Mouse (Mus musculus): ENCODE measurements around the gene Rps6kc1. TPM values are rescaled to one million over a fixed set of nuclear protein-coding genes. Genes with fewer than 3 reads are reported as not detected.

Gene Rps6kc1
- polyA plus RNA-seq, 1 experiment from 2014 or later = 20.1 TPM

DNA sequence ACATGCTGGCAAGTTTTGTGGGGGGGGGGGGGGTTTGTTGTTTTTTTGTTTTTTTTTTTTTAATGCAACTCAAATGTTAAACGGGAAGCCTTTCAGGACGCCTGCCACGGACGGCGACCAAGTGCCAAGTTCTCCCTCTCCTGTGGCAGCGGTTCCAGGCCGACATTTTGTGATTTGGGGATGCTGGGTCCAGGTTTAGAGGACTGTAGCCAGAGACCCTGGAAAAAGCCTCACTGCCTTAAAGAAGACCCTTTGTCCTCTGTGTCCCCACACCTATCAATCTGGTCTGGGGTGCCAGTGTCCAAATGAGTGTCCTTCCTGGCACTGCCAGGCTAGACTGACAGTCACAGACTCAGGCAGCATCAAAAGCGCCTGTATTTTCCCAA lies 246.1 kb downstream of the Rps6kc1 start:
- Histone ChIP-seq H3K4me1 (ENCODE audit: control insufficient read depth, insufficient read depth, low read length) (peaks cover 9% of the 10 kb centered on the region), H3K9me3 (ENCODE audit: control insufficient read depth, low read length) (no peaks in the 10 kb centered on the region), H3K4me2 (no peak overlapping the region), H3K9ac (ENCODE audit: low read length) (0 out of 2 replicates have a peak overlapping the region, but pooled peaks have one; percentile 9), H3K27ac (ENCODE audit: low read depth, low read length) (no peak overlapping the region), H3K4me3 (ENCODE audit: low read depth, low read length) (no peak overlapping the region), H3K36me3 (ENCODE audit: control insufficient read depth, insufficient read depth, low read length) (no peaks in the 10 kb centered on the region), H3K27me3 (ENCODE audit: control insufficient read depth, insufficient read depth, low read length) (no peaks in the 10 kb centered on the region)
- 90% methylated on average over 8 of the region's 8 CpGs for WGBS
- ATAC-seq (ENCODE audit: low FRiP score) = no peak
- no peak for DNase-seq (ENCODE audit: low spot score, missing footprints)

DNA sequence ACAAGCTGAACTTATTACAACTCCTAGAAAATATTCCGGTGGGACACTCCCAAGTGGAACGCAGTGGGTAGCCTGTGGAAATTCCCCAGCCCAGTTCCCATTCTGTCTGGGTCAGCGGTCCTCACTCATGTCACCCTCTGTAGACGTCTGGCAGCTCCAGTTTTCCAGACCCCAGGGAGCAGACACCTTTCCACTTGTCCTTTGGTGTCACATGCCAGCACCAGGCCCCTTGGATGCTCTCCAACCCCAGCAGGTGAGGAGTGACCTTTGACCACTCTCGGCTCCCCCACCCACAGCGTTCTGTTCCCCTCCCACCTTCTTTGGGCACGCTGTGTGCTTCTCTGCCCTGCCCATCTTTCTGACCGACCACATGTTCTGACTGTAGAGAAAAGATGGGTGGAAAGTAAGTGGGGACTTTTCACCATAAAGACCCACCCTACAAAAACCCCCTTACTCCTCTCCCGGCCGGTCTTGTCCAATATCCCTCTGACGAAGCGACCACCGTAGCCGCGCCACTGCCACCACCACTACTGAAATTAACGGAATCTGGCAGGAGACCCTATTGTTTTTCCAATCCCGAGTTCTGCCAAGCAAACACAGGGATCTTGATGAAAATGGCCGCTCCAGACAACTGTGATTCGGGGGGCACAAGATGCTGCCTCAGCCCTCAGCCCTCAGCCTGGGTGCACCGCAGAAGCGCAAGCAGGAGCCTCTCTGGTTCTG lies 246.6 kb downstream of the Rps6kc1 start:
- WGBS = 87% methylated on average over 21 of the region's 21 CpGs
- no peak overlapping the region for H3K9ac ChIP-seq (ENCODE audit: low read length)
- no peak overlapping the region for H3K4me3 ChIP-seq (ENCODE audit: low read depth, low read length)
- H3K4me1 ChIP-seq (ENCODE audit: control insufficient read depth, insufficient read depth, low read length) = peaks cover 9% of the 10 kb centered on the region
- DNase-seq (ENCODE audit: low spot score, missing footprints) = peak; percentile 82
- no peaks in the 10 kb centered on the region for H3K36me3 ChIP-seq (ENCODE audit: control insufficient read depth, insufficient read depth, low read length)
- no peak overlapping the region for H3K27ac ChIP-seq (ENCODE audit: low read depth, low read length)
- H3K4me2 ChIP-seq = no peak overlapping the region
- ATAC-seq (ENCODE audit: low FRiP score) = no peak
- no peaks in the 10 kb centered on the region for H3K27me3 ChIP-seq (ENCODE audit: control insufficient read depth, insufficient read depth, low read length)
- H3K9me3 ChIP-seq (ENCODE audit: control insufficient read depth, low read length) = no peaks in the 10 kb centered on the region

DNA sequence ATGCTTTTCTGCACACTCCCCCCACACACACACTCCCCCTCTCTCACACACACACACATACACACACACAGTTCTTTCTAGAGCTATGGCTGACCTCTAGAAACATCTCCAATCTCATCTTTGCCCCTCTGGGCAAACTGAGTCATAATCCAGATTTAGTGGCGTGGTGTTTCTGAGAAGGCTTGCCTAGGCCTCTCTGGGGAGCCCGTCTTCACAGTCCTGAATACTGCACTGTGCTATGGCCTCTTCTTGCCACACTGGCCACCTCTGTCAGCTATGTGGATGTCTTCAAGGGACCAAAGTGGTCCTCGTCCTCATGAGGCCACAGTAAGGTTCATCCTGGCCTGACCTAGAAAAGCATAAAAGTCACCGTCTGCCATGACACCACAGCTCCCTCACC lies 247.6 kb downstream of the Rps6kc1 start:
- WGBS = 88% methylated on average over 4 of the region's 4 CpGs
- Histone ChIP-seq H3K27me3 (ENCODE audit: control insufficient read depth, insufficient read depth, low read length) (no peaks in the 10 kb centered on the region), H3K4me2 (no peak overlapping the region), H3K27ac (ENCODE audit: low read depth, low read length) (no peak overlapping the region), H3K9ac (ENCODE audit: low read length) (no peak overlapping the region), H3K4me1 (ENCODE audit: control insufficient read depth, insufficient read depth, low read length) (peaks cover 9% of the 10 kb centered on the region), H3K36me3 (ENCODE audit: control insufficient read depth, insufficient read depth, low read length) (no peaks in the 10 kb centered on the region), H3K4me3 (ENCODE audit: low read depth, low read length) (no peak overlapping the region), H3K9me3 (ENCODE audit: control insufficient read depth, low read length) (no peaks in the 10 kb centered on the region)
- DNase-seq (ENCODE audit: low spot score, missing footprints) (peak; percentile 84), ATAC-seq (ENCODE audit: low FRiP score) (no peak)

DNA sequence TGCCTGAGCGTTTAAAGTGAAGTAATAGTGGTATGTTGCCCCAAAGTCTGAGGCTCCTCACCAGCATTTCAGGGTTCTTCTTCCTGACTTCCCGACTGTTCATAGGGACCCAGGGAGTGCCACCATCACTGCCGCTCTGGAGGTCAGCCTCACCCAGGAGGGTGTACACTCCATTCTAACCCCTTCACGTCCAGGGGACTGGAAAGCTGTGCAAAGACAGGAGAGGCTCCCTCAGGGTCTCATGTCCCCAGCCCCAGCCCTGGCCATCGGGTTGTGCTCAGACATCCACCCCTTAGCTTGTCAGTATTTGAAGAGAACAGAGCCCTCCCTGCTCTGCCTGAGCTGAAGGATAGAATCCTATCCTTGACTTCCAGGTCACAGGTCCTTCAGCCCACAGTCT lies 248.8 kb downstream of the Rps6kc1 start:
- H3K27ac ChIP-seq (ENCODE audit: low read depth, low read length) = no peak overlapping the region
- no peaks in the 10 kb centered on the region for H3K9me3 ChIP-seq (ENCODE audit: control insufficient read depth, low read length)
- no peaks in the 10 kb centered on the region for H3K27me3 ChIP-seq (ENCODE audit: control insufficient read depth, insufficient read depth, low read length)
- H3K36me3 ChIP-seq (ENCODE audit: control insufficient read depth, insufficient read depth, low read length) = no peaks in the 10 kb centered on the region
- no peak overlapping the region for H3K9ac ChIP-seq (ENCODE audit: low read length)
- H3K4me2 ChIP-seq = no peak overlapping the region
- no peak overlapping the region for H3K4me3 ChIP-seq (ENCODE audit: low read depth, low read length)
- ATAC-seq (ENCODE audit: low FRiP score) = no peak
- peaks cover 9% of the 10 kb centered on the region for H3K4me1 ChIP-seq (ENCODE audit: control insufficient read depth, insufficient read depth, low read length)
- WGBS = 82% methylated on average over 5 of the region's 5 CpGs
- peak; percentile 51 for DNase-seq (ENCODE audit: low spot score, missing footprints)

DNA sequence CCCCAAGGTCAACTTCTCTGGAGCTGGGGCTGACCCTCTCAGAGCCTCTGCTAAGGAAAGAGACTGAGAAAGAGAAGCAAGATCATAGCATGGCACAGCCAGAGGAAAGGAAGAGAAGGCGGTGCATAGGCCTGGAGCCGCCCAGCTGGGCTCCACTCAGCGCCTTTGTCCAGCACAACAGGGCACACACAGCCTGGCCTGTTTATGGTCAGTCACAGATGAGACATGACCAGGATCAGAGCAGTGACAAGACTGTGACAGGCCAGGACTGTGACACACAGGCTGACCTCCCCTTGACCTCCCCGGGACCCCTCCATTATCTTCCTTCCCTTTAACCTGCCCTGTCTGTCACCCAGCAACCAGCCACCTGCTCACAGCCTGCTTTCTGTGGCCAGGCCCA lies 249.8 kb downstream of the Rps6kc1 start:
- Histone ChIP-seq H3K36me3 (ENCODE audit: control insufficient read depth, insufficient read depth, low read length) (no peaks in the 10 kb centered on the region), H3K27ac (ENCODE audit: low read depth, low read length) (no peak overlapping the region), H3K4me1 (ENCODE audit: control insufficient read depth, insufficient read depth, low read length) (peaks cover 9% of the 10 kb centered on the region), H3K4me2 (no peak overlapping the region), H3K9me3 (ENCODE audit: control insufficient read depth, low read length) (no peaks in the 10 kb centered on the region), H3K4me3 (ENCODE audit: low read depth, low read length) (no peak overlapping the region), H3K9ac (ENCODE audit: low read length) (peak overlapping the region; percentile 27; the same call in 1 of the 2 replicates), H3K27me3 (ENCODE audit: control insufficient read depth, insufficient read depth, low read length) (no peaks in the 10 kb centered on the region)
- DNase-seq (ENCODE audit: low spot score, missing footprints) (peak; percentile 88), ATAC-seq (ENCODE audit: low FRiP score) (peak; percentile 42)
- WGBS = 39% methylated on average over 4 of the region's 4 CpGs

DNA sequence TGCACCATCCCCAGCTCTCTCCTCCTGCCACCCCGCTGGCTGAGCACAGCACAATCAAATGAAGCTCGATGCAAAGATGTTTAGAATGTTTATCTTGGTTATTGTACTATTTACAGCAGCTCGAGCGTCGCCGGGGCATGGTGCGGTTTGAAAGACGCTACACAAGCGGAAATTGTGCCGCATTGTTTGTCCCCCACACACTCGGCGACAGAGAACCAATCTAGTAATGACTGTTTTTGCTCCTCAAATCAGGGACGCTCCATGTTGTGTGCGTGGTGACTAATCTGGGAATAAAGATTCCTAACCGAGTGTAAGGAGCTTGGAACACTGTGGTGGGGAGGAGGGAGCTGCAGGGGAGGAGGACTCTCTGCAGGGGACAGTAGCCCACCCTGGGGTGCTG lies 250.3 kb downstream of the Rps6kc1 start:
- H3K9ac ChIP-seq (ENCODE audit: low read length) = peak overlapping the region; percentile 27; the same call in 1 of the 2 replicates
- DNase-seq (ENCODE audit: low spot score, missing footprints) = no peak
- no peak overlapping the region for H3K4me2 ChIP-seq
- no peak overlapping the region for H3K27ac ChIP-seq (ENCODE audit: low read depth, low read length)
- no peak; the same call in 1 of the 2 replicates for ATAC-seq (ENCODE audit: low FRiP score)
- H3K36me3 ChIP-seq (ENCODE audit: control insufficient read depth, insufficient read depth, low read length) = no peaks in the 10 kb centered on the region
- no peak overlapping the region for H3K4me3 ChIP-seq (ENCODE audit: low read depth, low read length)
- WGBS = 63% methylated on average over 15 of the region's 15 CpGs
- no peaks in the 10 kb centered on the region for H3K27me3 ChIP-seq (ENCODE audit: control insufficient read depth, insufficient read depth, low read length)
- peaks cover 12% of the 10 kb centered on the region for H3K4me1 ChIP-seq (ENCODE audit: control insufficient read depth, insufficient read depth, low read length)
- H3K9me3 ChIP-seq (ENCODE audit: control insufficient read depth, low read length) = no peaks in the 10 kb centered on the region

DNA sequence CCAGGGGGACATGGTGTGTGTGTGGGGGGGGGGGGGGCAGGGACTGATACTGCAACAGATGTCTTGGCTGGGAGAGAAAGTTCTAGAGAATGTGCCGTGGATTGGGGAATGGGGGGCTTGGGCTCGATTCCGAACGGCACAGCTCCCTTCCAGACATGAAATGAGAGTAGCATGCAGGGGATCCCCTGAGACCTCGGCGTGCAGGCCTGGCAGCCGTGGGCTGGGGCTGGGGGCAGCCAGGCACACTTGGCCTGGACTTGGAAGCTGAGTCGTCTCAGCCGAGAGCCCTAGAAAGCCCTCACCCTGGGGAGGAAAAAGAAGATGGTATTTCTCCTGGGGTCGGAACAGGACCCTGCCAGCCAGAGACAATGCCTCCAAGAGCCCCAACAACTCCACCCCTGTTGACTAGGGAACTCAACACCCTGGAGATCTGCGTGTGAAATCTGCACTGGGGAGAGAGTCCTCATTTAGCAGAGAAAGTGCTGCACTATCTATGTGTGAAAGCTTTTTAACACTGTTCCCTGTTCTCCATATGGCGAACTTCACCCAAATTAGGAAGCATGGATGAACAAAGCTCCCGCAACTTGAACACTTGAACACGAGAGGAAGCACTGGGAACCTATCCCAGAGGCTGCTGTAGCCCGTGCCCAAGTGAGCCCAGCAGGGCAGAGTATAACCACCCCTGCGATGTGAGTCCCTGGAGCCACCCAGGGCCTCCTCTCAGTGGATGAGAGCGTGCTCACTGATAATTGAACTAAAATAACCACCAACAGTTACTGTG lies 251.7 kb downstream of the Rps6kc1 start:
- Histone ChIP-seq H3K27ac (ENCODE audit: low read depth, low read length) (no peak overlapping the region), H3K27me3 (ENCODE audit: control insufficient read depth, insufficient read depth, low read length) (no peaks in the 10 kb centered on the region), H3K4me3 (ENCODE audit: low read depth, low read length) (no peak overlapping the region), H3K36me3 (ENCODE audit: control insufficient read depth, insufficient read depth, low read length) (no peaks in the 10 kb centered on the region), H3K4me2 (no peak overlapping the region), H3K4me1 (ENCODE audit: control insufficient read depth, insufficient read depth, low read length) (peaks cover 14% of the 10 kb centered on the region), H3K9ac (ENCODE audit: low read length) (no peak overlapping the region), H3K9me3 (ENCODE audit: control insufficient read depth, low read length) (no peaks in the 10 kb centered on the region)
- DNase-seq (ENCODE audit: low spot score, missing footprints) (no peak), ATAC-seq (ENCODE audit: low FRiP score) (no peak)
- whole genome bisulfite sequencing = 87% methylated on average over 17 of the region's 17 CpGs

DNA sequence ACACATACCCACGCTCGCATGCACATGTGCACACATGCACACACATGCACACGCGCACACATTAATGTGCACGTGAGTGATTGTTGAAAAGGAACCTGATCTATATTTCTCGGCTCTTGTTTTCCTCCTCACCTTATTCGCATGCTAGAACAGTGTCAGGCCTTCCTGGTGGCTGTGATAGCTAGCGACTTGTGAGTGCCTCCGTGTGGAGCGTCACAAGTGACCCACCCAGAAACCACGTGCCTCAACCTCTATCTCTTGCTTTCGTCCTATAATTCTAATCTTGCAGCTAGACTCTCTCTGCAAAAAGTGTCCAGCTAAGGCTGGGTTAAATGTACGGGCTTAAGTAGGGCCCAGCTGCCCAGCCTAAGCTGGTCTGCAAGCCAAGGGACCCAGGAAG lies 253.3 kb downstream of the Rps6kc1 start:
- DNase-seq (ENCODE audit: low spot score, missing footprints) = peak; percentile 56
- no peak overlapping the region for H3K27ac ChIP-seq (ENCODE audit: low read depth, low read length)
- no peak overlapping the region for H3K4me2 ChIP-seq
- H3K4me3 ChIP-seq (ENCODE audit: low read depth, low read length) = no peak overlapping the region
- H3K27me3 ChIP-seq (ENCODE audit: control insufficient read depth, insufficient read depth, low read length) = no peaks in the 10 kb centered on the region
- H3K4me1 ChIP-seq (ENCODE audit: control insufficient read depth, insufficient read depth, low read length) = peaks cover 14% of the 10 kb centered on the region
- H3K36me3 ChIP-seq (ENCODE audit: control insufficient read depth, insufficient read depth, low read length) = no peaks in the 10 kb centered on the region
- no peaks in the 10 kb centered on the region for H3K9me3 ChIP-seq (ENCODE audit: control insufficient read depth, low read length)
- no peak overlapping the region for H3K9ac ChIP-seq (ENCODE audit: low read length)
- 91% methylated on average over 13 of the region's 13 CpGs for WGBS
- no peak for ATAC-seq (ENCODE audit: low FRiP score)

DNA sequence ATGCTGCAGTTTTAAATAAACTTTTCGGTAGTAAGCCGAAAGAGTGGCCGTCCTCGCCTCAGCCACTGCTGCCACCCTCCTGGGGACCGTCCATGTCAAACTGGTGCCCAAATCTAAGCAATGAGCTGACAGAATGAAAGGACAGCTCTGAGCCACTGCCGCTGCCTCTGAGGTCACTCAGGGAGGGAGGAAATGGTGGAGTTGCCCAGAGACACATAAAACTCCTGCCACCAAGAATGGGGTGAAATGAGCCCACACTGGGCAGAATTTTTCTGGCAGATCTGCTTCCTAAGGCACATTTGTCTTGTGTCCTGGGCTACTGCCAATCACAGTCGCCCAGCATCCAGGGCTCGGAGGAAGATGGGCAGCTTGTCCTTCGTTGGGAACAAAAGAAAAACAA lies 255.5 kb downstream of the Rps6kc1 start:
- Histone ChIP-seq H3K27me3 (ENCODE audit: control insufficient read depth, insufficient read depth, low read length) (no peaks in the 10 kb centered on the region), H3K9me3 (ENCODE audit: control insufficient read depth, low read length) (no peaks in the 10 kb centered on the region), H3K4me3 (ENCODE audit: low read depth, low read length) (no peak overlapping the region), H3K9ac (ENCODE audit: low read length) (no peak overlapping the region), H3K4me1 (ENCODE audit: control insufficient read depth, insufficient read depth, low read length) (peaks cover 8% of the 10 kb centered on the region), H3K4me2 (no peak overlapping the region), H3K27ac (ENCODE audit: low read depth, low read length) (no peak overlapping the region), H3K36me3 (ENCODE audit: control insufficient read depth, insufficient read depth, low read length) (no peaks in the 10 kb centered on the region)
- ATAC-seq (ENCODE audit: low FRiP score) (no peak), DNase-seq (ENCODE audit: low spot score, missing footprints) (peak; percentile 79)
- 67% methylated on average over 9 of the region's 9 CpGs for WGBS

Measured in midbrain, embryonic 11.5 days (tissue).